Mouse (Mus musculus): ENCODE results near the gene Tspo. TPM values are rescaled to one million over a fixed set of nuclear protein-coding genes. Genes with fewer than 3 reads are reported as not detected.

Tspo gene
- 202 and 217 TPM in 2 replicates for polyA plus RNA-seq (2015; fragmentation: Nextera tagmentation; extraction: Ambion mirVana)

DNA sequence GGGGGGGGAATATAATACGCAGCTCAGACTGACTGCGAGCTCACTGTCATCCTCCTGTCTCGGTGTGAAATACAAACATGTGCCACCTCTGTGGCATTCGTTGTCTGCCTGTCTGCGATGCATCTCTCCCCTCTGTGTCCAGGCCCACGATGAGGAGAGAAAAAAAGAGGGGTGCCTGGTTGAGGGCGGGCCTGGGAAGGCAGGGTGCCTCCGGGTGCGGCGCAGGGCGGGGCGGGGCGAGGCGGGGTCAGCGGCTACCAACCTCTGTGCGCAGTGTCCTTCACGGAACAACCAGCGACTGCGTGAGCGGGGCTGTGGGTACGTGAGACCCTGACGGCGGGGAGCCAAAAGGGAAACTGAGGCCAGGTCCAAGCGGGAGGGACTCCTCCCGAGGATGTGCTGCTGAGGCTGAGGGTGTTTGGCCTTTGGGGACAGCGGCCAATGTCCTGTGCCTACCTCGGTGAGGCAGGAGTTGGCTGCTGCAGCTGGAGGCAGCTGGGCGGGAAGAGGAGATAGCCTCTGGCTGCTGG is at the start of gene Tspo, which contains the start of gene Mcat:
Tspo (plus strand) TSS at position 266 of the 530 bp plus-strand sequence.
Mcat (minus strand) TSS at position 461 of the 530 bp plus-strand sequence.
- H3K4me1 ChIP-seq (replicated peaks), result peaks cover 65% of the 10 kb centered on the region
- WGBS (ENCODE audit: insufficient replicate concordance), result 1% methylated on average over 28 of the region's 28 CpGs

DNA sequence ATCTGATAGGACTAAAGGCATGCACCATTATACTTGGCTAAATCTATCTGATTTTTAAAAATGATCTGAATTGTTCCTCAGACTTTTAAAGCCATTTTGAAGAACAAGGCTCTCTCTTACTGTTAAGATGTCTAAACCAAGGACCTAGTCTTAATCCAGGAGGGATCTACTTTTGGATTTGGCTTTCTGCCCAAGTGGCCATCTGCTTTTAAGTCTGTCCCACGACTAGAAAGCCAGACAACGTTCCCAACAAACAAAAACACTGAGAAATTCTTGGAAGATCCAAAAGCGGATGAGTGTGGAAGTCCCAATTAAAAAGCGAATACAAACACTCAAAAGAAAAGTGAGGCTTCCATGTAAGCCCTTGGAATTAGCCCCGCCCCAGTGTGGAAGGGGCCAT is 48.4 kb upstream of the Tspo start:
- peaks cover 15% of the 10 kb centered on the region for H3K4me1 ChIP-seq (replicated peaks)
- H3K27me3 ChIP-seq, result peaks cover 34% of the 10 kb centered on the region
- no peak overlapping the region for H3K27ac ChIP-seq (replicated peaks)
- no peaks in the 10 kb centered on the region for H3K9me3 ChIP-seq (replicated peaks)
- no peak for ATAC-seq (ENCODE audit: insufficient read depth)
- no peaks in the 10 kb centered on the region for H3K36me3 ChIP-seq (replicated peaks)
- no peak overlapping the region for H3K4me3 ChIP-seq (replicated peaks)
- 45% methylated on average over 5 of the region's 5 CpGs for WGBS (ENCODE audit: insufficient replicate concordance)
- no peak overlapping the region for H3K9ac ChIP-seq
- no peak overlapping the region for H3K4me2 ChIP-seq

More for the DNA sequence above, at the start of gene Tspo, which contains the start of gene Mcat:
- Histone ChIP-seq H3K9ac (peak within 1 kb of the TSS; percentile 76), H3K36me3 (replicated peaks) (no peaks in the 10 kb centered on the region), H3K4me2 (peak within 1 kb of the TSS; percentile 91), H3K4me3 (replicated peaks) (peak within 1 kb of the TSS; percentile 78), H3K27ac (replicated peaks) (peak within 1 kb of the TSS; percentile 93), H3K27me3 (no peaks in the 10 kb centered on the region), H3K9me3 (replicated peaks) (no peaks in the 10 kb centered on the region)
- peak; percentile 82 for ATAC-seq (ENCODE audit: insufficient read depth)

DNA sequence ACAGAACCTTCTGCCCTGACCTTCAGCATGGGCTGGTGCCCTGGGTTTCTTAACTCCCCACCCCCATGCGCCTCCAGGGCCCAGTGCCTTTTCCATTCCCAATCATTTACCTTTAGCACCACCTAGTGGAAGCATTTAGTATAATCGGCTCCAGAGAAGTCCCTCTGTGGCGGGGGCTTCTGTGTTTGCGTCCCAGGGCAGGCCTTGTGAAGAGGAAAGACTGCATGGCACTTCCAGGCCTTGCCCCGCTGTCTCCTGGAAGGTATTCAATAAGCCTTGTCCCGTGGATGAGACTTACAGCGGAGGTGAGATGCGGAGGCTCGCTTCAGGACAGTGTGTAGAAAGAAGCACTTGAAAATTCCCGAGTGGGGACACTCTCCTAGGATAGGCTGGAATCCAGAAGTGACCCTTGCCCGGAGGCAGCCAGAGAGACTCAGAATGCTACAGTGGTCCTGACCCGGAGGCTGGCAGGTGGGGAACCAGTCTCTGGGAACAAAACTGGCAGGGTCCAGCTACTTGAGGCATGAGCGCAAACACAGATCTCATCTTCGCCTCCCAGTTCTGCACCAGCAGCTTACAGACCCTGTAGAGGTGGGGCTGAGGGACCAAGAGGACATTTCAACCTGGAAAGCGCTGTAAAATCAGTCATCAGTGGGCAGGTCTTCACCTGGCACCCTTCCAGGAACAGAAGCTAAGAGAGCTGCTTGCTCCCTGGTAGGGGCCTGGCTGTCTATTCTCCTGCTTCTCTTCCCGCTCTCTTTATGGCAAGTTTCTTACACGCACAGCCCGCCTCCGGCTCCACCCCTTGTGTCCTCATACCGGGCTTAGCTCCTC is 45.0 kb upstream of the Tspo start:
- no peaks in the 10 kb centered on the region for H3K36me3 ChIP-seq (replicated peaks)
- H3K4me2 ChIP-seq, result no peak overlapping the region
- no peak overlapping the region for H3K9ac ChIP-seq
- H3K27ac ChIP-seq (replicated peaks), result no peak overlapping the region
- H3K4me3 ChIP-seq (replicated peaks), result no peak overlapping the region
- peaks cover 7% of the 10 kb centered on the region for H3K4me1 ChIP-seq (replicated peaks)
- no peak for ATAC-seq (ENCODE audit: insufficient read depth)
- no peaks in the 10 kb centered on the region for H3K9me3 ChIP-seq (replicated peaks)
- H3K27me3 ChIP-seq, result peaks cover 40% of the 10 kb centered on the region
- WGBS (ENCODE audit: insufficient replicate concordance), result 33% methylated on average over 20 of the region's 20 CpGs

DNA sequence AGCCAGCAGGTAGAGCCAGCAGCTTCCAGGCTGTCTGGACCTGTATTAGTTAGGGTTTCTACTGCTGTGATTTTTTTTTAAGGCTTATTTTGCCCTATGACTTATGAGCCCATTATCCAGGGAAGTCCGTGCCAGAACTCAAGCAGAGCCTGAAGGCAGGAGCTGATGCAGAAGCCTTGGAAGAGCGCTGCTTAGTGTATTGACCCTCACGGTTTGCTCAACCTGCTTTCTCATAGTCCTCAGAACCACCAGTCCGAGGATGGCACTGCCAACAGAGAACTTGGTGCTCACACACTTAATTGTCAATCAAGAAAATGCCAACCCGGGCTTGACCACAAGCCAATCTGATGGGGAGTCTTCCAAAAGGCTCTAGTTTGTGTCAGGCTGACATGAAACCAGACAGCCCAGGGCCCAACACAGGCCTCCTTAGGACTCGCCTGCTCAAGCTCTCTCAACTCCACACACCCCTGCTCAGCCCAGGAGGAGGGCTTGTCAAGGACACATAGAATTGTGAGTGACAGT is 42.5 kb upstream of the Tspo start:
- Histone ChIP-seq H3K36me3 (replicated peaks) (no peaks in the 10 kb centered on the region), H3K27me3 (peaks cover 52% of the 10 kb centered on the region), H3K27ac (replicated peaks) (no peak overlapping the region), H3K9ac (no peak overlapping the region), H3K9me3 (replicated peaks) (no peaks in the 10 kb centered on the region), H3K4me3 (replicated peaks) (no peak overlapping the region), H3K4me1 (replicated peaks) (peaks cover 23% of the 10 kb centered on the region), H3K4me2 (no peak overlapping the region)
- 64% methylated on average over 6 of the region's 6 CpGs for WGBS (ENCODE audit: insufficient replicate concordance)
- no peak for ATAC-seq (ENCODE audit: insufficient read depth)

DNA sequence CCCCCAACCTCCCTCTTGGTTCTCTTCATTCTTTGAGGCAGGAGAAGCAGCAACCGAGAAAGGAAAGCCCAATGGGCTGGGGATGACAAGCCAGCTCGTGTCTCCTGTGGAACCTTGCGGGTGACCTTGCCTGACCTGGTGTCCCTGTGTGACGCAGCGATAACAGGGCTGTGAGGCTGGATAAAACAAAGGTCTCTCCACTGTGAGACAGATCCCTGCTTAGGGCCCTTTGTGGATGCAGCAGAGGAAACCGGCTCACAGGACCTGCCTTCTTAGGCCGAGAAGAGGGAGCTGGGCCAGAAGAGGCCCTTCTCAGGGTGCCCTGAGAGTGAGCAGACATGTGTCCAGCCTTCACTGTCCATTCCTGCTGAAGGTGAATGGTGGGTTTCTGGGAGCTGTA is 40.2 kb upstream of the Tspo start:
- H3K9me3 ChIP-seq (replicated peaks), result no peaks in the 10 kb centered on the region
- peaks cover 40% of the 10 kb centered on the region for H3K4me1 ChIP-seq (replicated peaks)
- no peak overlapping the region for H3K4me2 ChIP-seq
- H3K36me3 ChIP-seq (replicated peaks), result no peaks in the 10 kb centered on the region
- no peak overlapping the region for H3K9ac ChIP-seq
- peaks cover 64% of the 10 kb centered on the region for H3K27me3 ChIP-seq
- ATAC-seq (ENCODE audit: insufficient read depth), result no peak
- H3K4me3 ChIP-seq (replicated peaks), result no peak overlapping the region
- WGBS (ENCODE audit: insufficient replicate concordance), result 34% methylated on average over 7 of the region's 7 CpGs
- H3K27ac ChIP-seq (replicated peaks), result no peak overlapping the region

DNA sequence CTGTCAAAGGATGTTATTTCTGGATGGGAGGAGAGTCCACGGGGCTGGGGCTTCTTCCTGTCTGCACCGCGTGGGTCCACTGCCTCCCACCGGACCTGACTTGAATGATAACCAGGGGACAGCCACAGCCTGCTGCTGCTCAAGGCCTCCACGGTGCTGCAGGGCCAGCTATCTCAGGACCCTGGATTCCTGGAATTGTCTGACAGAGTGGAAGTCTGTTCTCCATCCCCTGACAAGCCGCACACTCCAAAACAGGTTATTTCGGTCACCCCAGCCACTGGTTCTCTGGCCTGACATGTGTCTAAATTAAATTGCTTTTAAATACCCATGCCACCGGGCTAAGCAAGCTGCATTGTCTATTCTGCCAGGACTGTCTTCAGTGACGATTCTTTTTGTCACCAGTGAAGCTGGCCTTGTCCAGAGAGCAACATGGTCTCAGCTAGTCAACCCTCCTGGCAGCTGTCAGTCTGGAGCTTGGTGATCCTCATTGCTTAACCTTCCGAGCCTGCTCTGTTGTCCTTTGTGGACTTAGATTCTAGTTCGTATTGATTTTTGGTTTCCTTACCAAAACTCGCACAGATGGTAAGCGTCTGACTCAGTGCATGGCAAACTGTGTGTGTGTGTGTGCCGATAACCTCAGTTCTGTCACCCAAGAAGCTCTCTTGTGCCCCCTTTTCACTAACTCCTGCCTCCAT is 39.6 kb upstream of the Tspo start:
- Histone ChIP-seq H3K36me3 (replicated peaks) (no peaks in the 10 kb centered on the region), H3K27ac (replicated peaks) (0 out of 2 replicates have a peak overlapping the region, but pooled peaks have one; percentile 10), H3K4me2 (no peak overlapping the region), H3K9ac (no peak overlapping the region), H3K4me3 (replicated peaks) (no peak overlapping the region), H3K27me3 (peaks cover 70% of the 10 kb centered on the region), H3K4me1 (replicated peaks) (peaks cover 37% of the 10 kb centered on the region), H3K9me3 (replicated peaks) (no peaks in the 10 kb centered on the region)
- WGBS (ENCODE audit: insufficient replicate concordance), result 39% methylated on average over 14 of the region's 14 CpGs
- no peak for ATAC-seq (ENCODE audit: insufficient read depth)

DNA sequence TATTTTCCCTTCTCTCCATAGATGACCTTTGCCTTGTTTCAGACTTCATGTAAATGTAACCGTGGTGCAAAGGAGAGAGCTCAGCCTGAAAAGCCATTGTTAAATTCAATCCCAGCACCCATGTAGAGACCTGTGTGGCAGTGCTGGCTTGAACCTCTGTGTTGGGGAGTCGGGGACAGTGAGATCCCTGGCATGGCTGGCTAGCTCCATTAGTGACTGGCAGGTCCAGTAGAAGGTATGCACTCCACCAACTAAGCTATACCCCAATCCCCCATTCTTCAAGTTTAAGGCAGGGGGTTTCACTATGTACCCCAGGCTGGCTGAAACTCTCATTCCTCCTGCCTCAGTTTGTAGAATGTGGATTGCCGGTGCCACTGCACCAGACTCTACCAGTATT is 39.1 kb upstream of the Tspo start:
- Histone ChIP-seq H3K4me1 (replicated peaks) (peaks cover 37% of the 10 kb centered on the region), H3K27ac (replicated peaks) (0 out of 2 replicates have a peak overlapping the region, but pooled peaks have one; percentile 10), H3K9ac (no peak overlapping the region), H3K36me3 (replicated peaks) (no peaks in the 10 kb centered on the region), H3K4me3 (replicated peaks) (no peak overlapping the region), H3K27me3 (peaks cover 76% of the 10 kb centered on the region), H3K4me2 (no peak overlapping the region), H3K9me3 (replicated peaks) (no peaks in the 10 kb centered on the region)
- 71% methylated on average over 3 of the region's 3 CpGs for WGBS (ENCODE audit: insufficient replicate concordance)
- no peak for ATAC-seq (ENCODE audit: insufficient read depth)

DNA sequence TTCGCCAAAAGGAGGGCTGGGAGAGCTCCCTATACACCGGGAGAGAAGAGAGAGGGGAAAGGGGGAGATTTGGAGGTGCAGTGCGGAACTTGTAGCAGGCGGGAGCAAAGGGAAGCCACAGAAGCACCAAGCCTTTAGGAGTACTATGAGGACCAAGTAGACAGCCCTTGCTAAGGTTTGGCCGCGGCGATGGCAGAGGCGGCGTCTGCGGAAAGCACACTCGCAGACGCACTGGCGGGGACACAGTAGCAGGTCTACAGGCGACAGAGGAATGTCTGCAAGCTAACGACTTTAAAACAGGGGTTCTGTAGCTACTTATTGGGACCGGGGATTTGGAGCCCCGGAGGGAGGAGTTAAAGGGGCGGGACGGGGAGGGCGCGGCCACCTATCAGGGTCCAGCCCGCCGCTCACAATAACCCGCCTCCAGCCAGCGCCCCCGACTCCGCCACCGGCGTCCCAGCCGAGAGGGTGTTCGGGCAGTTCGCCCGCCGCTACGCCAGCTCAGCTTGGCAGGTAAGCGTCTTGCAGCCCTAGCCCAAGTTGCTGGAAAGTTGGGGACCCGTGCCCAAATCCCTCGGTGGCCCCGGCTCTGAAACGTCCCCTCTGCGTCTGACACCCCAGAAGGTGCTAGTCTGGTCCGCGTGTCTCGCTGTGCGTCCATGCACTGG is 36.8 kb upstream of the Tspo start, which contains the start of gene Bik:
Bik (plus strand) TSS at position 439 of the 668 bp plus-strand sequence.
- Histone ChIP-seq H3K36me3 (replicated peaks) (no peaks in the 10 kb centered on the region), H3K9me3 (replicated peaks) (no peaks in the 10 kb centered on the region), H3K4me1 (replicated peaks) (peaks cover 45% of the 10 kb centered on the region), H3K27ac (replicated peaks) (no peak within 1 kb of the TSS), H3K27me3 (peaks cover 88% of the 10 kb centered on the region), H3K4me3 (replicated peaks) (peak within 1 kb of the TSS; percentile 59), H3K9ac (peak within 1 kb of the TSS; percentile 35; the same call in 1 of the 2 replicates), H3K4me2 (peak within 1 kb of the TSS; percentile 82)
- ATAC-seq (ENCODE audit: insufficient read depth), result peak; percentile 51
- WGBS (ENCODE audit: insufficient replicate concordance), result under 1% methylated on average over 45 of the region's 45 CpGs

DNA sequence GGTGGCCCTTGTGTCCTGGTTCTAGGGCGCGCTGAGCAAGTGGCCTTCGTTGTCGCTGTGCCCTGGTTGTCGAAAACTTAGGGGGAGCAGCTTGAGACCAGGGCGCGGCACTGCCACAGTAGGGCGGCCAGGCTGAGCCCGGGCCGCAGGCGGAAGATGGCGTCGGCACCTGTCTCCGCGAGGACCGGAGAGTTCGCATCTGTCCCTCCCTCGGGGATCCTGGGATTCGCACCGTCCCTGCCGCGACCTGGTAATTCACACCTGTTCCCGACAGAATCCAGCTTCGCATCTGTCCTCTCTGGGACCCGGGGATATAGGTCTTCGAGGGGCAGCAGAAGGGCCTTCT is 36.3 kb upstream of the Tspo start:
- H3K4me3 ChIP-seq (replicated peaks), result peak overlapping the region; percentile 59
- no peak overlapping the region for H3K27ac ChIP-seq (replicated peaks)
- no peaks in the 10 kb centered on the region for H3K36me3 ChIP-seq (replicated peaks)
- H3K27me3 ChIP-seq, result peaks cover 89% of the 10 kb centered on the region
- H3K9ac ChIP-seq, result peak overlapping the region; percentile 35; the same call in 1 of the 2 replicates
- 4% methylated on average over 26 of the region's 26 CpGs for WGBS (ENCODE audit: insufficient replicate concordance)
- no peaks in the 10 kb centered on the region for H3K9me3 ChIP-seq (replicated peaks)
- peaks cover 45% of the 10 kb centered on the region for H3K4me1 ChIP-seq (replicated peaks)
- H3K4me2 ChIP-seq, result peak overlapping the region; percentile 82
- no peak for ATAC-seq (ENCODE audit: insufficient read depth)

DNA sequence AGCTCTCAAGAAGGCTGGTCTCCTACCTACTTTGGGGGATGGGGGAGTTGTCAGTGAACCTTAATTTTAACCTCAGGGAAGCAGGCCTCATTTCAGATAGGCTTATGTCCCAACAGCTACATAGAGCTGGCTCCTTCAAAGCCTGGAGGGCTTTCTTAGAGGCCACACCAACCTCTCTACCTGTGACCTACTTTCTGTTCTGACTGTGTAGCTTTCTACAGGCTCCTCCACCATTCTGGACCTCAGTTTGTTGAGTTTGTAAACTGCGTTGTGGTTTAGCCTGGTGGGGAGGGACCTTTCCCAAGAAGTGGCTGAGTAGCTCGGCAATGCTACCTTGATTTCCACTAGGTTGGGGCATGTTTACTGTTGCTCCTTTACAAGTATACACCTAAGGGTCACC is 35.6 kb upstream of the Tspo start:
- H3K9ac ChIP-seq, result no peak overlapping the region
- peaks cover 45% of the 10 kb centered on the region for H3K4me1 ChIP-seq (replicated peaks)
- H3K4me2 ChIP-seq, result peak overlapping the region; percentile 82
- no peaks in the 10 kb centered on the region for H3K36me3 ChIP-seq (replicated peaks)
- no peak overlapping the region for H3K27ac ChIP-seq (replicated peaks)
- 51% methylated on average over 2 of the region's 2 CpGs for WGBS (ENCODE audit: insufficient replicate concordance)
- no peak for ATAC-seq (ENCODE audit: insufficient read depth)
- H3K27me3 ChIP-seq, result peaks cover 89% of the 10 kb centered on the region
- H3K9me3 ChIP-seq (replicated peaks), result no peaks in the 10 kb centered on the region
- peak overlapping the region; percentile 59; the same call in 1 of the 2 replicates for H3K4me3 ChIP-seq (replicated peaks)

Data from liver, embryonic 15.5 days (tissue).